Mouse (Mus musculus): Measurements from ENCODE around the gene Agbl1.
"Not testable (repeated sequence)": the region's sequence is repeated elsewhere in the genome, so short reads cannot be mapped to it uniquely, and the experiment has no call there.

The Agbl1 gene

DNA sequence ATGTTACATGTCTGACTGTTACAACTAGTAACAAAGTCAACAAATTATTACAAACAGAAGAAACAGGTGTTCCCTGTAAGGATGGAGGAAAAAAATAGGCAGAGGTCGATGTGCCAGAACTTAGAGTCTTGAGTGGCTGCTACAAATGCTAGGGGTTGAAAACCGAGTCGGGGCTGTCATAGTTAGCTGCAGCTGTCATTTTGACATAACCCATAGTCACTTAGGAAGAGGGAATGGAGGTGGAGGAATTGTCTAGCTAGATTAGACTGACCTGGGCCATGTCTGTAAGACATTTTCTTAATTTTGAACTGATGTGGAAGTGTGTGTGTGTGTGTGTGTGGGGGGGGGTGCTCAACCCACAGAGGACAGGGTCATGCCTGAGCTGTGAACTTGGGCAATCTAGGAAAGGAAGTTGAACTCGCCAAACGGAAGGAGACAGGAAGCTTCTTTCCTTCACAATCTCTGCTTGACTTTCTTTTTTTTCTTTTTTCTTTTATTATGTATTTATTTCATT, 364.9 kb downstream of the Agbl1 start:
- no peak for DNase-seq (ENCODE audit: low spot score in 2 of 2)

DNA sequence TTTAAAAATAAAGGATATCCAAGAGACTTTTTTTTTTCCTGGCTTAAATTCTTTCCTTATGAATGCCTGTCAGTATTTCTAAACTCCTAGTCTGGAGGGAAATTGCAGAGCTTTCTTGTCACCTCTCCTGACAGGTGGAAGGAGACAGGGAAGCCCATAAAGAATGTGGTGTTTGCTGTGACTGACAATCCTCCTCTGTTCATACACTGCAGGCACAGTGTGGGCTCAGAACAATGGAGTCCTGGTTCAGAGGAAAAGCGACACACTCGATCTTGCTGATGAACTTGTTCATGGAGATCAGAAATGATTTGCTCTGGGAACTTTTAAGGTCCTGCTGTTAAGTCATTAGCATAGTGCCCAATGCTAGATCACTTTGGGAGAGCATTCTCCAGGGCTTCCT, 368.1 kb downstream of the Agbl1 start:
- DNase-seq (ENCODE audit: low spot score in 2 of 2), result no peak

DNA sequence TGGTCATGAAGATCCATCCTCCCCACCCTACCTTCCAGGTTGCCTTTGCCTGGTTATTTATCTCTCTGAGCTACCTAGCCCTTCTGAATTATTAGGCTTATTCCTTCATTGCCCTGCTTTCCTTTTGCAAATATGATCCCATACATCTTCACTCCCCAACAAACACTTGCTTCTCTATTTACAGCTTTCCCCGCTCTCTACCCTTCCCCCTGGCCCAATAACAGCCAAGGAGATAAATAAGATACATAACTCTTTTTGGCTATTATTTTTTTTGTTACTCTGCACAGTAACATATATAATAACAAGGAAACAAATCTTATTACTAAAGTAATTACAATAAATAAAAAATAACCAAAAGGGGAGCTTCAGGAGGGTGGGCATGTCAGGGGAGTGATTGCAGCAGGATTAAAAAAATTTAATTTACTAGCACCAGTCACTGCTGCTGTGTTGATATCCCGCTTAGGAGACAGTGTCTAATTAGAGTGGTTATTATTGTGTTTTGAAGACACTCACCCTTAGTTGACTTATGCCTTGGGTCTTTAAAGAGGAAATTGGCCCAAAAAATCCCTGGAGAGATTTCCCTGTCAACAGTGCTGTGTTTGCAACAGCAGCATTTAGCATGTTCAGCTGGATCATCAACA, 370.5 kb downstream of the Agbl1 start:
- no peak for DNase-seq (ENCODE audit: low spot score in 2 of 2)

DNA sequence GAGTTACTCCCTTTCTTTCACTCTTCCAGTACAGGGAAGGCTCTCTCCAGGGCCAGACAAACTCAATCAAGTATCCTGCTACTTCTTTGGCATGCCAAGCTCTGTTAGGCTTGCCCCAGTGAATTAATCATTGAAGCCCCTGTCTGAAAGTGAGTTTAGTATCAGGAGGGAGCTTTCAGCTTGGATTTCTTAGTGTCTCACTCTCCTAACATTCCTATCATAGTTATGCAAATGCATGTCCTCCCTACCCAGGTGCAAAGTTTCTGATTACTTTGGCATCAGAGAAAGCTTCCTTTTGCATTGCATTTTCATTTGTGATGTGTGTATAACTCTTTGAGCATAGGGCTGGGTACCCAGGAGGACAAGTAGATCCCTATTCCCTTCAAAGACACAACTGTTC, 399.8 kb downstream of the Agbl1 start:
- no peak for DNase-seq (ENCODE audit: low spot score in 2 of 2)

DNA sequence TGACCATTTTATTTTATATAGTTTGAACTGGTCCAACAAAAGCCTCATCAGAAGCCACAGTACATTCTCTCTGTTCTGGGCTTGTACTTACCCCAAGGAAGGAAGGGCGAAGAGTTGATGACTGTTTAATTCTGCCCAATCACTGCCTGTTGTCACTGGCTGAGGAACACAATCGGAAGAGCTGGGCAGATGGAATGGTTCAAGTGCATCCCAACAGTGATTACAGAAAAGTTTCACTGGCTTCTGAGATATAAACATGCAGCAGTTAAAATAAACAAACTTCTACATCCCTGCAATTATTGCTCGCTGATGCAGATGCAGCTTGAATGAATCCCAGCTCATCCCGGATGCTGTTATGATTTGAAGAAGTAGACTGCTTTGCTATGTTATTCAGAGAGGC, 421.3 kb downstream of the Agbl1 start:
- no peak for DNase-seq (ENCODE audit: low spot score in 2 of 2)

DNA sequence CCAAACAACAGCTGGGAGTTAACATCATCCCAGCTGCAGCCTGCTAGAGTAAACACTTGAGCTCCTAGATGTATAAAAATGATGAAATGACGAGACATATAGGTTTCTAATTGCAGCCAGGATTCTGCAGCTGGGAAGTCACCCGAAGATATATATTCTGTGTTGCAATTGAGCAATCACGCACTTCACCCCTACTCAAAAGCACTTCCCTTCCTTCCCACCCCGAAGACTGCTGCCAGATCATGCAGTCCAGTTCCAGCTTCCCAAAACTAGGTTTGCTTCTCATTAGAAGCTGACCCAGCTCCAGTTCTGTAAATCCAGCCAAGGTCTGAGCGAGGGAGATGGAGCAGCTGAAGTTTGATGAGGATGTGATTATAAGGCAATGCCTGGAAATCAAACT, 431.4 kb downstream of the Agbl1 start:
- DNase-seq (ENCODE audit: low spot score in 2 of 2), result no peak

DNA sequence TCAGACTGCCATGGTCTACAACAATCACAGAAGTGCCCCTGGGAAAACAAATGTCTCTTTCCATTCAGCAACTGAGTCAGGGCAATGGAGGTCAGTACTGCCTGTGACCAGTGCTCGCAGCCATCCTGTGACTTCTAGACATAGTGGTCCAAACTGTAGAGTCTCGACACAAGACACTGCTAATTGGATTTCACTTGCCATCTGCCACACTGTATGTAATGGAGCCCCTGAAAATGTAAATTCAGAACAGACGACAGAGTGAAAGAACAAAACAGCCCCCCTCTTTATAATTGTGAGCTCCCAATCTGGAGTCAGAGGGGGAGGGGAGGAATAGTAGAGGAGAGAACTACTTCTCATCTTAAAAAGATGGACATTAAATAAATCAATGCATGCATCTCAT, 445.2 kb downstream of the Agbl1 start:
- no peak for DNase-seq (ENCODE audit: low spot score in 2 of 2)

DNA sequence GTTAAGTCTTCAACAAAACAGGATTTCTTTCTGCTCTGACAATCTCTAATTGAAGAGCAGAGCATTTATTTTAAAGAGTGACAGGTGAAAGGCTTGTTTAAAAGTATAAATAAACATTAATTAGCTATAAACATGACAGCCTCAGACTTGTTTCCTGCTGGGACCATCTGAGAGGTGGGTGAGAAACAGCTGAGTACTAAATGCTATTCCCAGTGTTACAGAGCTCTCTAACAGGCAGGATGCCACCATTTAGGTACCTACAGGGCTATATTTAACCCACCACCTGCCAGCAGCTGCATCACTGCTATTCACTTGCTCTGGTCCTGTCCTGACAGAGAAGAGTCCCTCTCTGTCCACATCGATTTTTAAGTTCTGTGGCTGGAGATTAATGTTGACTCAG, 471.5 kb downstream of the Agbl1 start:
- no peak for DNase-seq (ENCODE audit: low spot score in 2 of 2)

DNA sequence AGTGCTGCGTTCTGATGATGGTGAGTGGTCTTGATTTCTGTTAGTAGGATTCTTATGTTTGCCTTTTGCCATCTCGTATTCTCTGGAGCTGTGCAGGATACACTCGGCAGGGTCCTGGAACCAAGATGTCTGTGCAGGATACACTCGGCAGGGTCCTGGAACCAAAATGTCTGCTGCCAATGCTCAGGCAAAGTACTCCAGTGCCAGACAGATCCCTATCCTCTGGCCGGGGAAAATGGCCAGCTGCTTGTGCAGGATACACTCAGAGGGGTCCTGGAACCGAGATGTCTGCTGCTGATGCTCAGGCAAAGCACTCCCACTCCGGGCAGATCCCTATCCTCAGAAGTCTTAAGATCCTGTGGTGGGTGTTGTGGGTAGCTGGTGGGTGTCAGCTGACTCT, 502.5 kb downstream of the Agbl1 start:
- DNase-seq (ENCODE audit: low spot score in 2 of 2), result not testable (repeated sequence)

DNA sequence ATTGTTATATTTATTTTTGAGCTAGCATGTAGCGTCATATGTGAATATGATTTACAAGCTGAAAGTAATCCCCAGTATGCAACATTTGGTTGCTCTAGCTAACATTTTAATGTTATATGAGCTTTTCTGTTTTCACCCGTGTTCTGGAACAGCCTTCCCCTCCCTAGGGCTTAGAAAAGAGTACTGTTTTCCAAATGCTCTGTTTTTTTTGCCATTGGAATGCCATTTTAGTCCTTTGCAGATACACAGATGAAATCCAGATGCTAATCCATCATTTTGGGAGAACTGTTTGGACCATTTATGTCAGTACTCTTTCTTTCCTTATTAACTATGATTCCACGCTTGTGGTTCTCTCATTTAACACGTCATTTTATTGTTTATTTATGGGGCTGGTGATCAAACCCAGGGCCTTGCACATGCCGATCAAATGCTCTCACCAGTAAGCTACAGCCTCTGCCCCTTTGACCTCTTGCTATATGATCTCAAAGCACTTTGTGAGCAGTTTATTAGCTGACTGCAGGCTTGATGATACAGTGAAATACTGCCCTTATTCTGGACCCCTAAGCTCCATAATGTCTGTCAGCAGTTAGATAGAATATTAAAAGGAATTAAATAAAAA, 547.7 kb downstream of the Agbl1 start:
- DNase-seq (ENCODE audit: low spot score in 2 of 2), result no peak

DNA sequence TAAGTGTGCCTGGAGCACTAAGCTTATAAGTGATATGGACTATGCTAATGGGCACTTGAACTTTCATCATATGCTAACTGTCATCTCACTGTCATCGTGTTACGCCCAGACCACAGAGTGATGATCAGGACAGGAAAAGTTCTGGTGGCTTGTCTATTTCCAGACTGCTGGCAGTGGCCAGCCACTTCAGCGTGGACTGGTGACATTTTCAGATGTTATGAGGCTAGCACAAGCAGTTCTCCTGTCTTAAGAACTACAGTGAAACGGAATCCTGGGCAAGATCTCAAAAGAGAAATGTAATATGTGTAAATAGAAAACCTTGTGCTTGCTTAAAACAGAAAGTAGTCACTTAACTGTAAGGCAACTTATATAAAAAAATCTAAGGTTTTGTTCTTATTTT, 550.8 kb downstream of the Agbl1 start:
- no peak for DNase-seq (ENCODE audit: low spot score in 2 of 2)

DNA sequence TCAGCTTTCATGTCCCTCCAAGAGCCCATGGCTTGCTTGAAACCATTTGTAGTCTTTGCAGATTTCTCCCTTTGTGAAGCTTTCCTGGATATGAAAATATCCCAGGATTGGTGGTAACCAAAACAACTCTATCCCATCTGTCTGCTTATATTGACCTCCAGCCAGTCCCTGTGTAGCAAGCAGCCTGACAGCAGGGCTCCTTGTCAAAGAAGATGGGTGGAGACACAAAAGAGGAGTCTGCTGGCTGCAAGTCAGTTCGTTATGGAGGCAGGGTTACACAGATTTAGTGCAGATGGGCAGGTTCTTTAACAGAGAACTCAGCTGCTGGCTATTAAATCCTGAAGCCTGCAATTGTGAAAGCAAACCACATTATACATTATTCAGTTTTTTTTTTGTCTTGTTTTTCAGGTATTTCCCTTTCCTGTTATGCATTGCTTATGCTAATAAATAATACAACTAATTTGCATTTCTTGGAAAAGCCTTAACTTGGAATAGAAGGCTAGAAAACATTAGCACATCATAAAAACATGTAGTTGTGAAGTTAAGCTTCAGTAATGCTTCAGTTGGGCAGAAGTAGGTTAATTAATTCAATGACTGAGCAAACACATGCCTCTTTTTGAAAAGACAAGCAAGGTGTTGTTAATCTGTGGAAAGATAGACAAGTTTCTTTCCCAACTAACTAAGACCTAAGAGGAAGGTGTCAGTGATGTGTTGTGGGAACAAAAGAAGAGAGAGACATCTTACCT, 559.0 kb downstream of the Agbl1 start:
- no peak for DNase-seq (ENCODE audit: low spot score in 2 of 2)

DNA sequence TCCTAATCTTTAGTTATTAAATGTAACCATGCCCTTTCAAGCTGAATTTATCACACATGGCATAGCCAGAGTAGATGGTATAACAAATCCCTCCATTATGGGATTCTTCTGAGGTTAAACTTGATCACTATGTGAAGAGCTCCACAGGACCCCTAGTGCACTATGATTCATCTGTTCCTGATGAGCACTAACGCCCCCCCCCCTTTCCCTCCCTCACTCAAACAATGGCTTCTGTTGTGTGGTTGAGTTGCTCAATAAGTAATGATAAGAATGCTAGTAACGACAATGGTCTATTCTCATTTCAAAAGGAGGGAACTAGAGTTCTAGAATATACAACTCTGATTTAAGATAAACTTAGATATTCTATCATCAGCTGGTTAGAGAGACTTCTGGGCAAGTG, 560.4 kb downstream of the Agbl1 start:
- DNase-seq (ENCODE audit: low spot score in 2 of 2), result no peak

DNA sequence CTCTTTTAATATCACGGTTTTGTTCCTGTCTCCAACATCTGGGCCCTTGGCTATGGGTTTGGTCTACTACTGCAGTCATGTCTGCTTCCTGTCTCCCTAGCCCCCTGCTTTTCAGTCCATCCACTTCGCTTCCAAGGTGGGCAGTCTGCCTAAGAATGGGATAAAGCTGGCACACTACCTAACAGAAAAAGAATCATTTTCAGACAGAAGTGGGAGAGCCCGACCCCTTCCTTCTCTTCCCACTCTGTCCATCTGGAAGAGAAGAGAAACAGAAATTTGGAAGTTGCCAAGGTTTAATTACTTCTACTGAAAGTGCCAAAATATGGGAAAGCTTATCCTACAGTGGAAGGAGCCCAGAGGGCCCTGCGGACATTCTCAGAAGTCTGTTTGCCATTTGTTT, 561.6 kb downstream of the Agbl1 start:
- no peak for DNase-seq (ENCODE audit: low spot score in 2 of 2)

DNA sequence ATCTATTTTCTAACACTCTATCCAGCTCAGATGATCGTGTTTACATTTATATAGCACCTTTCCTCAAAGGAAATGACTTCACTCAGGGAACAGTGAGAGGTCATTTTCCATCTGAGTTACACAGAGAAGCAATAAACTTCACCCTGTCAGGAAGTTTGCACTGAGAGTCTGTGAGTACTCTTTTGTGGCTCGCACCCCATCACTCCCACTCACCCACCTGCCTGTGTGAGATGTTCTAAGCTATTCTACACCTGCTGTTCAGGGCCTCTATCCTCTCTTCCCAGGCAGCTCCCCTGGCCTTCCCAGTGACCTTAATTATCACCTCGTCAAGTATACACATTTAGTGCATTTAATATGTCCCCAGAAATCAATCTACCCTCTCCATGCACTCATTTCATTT, 580.3 kb downstream of the Agbl1 start:
- no peak for DNase-seq (ENCODE audit: low spot score in 2 of 2)

DNA sequence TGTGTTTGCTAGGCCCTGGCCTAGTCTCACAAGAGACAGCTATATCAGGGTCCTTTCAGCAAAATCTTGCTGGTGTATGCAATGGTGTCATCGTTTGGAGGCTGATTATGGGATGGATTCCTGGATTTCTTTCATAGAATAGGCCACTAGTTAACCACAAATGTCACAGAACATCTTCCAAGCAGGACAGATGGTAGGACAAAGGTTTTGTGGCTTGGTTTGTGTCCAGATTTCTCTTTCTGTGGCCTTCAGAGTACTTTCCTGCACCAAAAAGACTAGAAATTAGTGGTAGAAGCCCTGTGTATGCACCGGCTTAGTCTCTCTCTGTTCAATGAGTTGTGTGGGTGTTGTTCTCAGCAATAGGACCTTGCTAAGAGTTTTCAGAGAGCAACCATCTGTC, 590.9 kb downstream of the Agbl1 start:
- DNase-seq (ENCODE audit: low spot score in 2 of 2), result no peak

DNA sequence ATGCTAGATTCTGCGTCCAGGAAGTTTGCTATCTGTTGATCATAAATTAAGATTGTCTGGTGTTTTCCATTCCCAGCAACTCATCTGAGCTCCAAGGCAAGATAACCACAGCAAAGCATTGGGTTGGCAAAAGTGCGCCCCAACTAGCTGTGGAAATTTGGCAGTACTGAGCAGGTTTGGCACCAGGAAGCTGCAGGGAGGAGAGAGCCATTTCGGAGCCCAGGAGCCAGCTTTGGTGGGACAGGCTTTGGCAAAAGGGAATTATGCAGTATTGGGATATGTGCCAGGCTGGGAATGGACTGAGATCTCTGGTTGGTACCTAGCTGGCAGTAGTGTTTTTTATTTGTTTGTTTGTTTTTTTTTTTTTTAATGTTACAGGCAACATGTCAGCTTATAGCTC, 612.5 kb downstream of the Agbl1 start:
- DNase-seq (ENCODE audit: low spot score in 2 of 2), result no peak

DNA sequence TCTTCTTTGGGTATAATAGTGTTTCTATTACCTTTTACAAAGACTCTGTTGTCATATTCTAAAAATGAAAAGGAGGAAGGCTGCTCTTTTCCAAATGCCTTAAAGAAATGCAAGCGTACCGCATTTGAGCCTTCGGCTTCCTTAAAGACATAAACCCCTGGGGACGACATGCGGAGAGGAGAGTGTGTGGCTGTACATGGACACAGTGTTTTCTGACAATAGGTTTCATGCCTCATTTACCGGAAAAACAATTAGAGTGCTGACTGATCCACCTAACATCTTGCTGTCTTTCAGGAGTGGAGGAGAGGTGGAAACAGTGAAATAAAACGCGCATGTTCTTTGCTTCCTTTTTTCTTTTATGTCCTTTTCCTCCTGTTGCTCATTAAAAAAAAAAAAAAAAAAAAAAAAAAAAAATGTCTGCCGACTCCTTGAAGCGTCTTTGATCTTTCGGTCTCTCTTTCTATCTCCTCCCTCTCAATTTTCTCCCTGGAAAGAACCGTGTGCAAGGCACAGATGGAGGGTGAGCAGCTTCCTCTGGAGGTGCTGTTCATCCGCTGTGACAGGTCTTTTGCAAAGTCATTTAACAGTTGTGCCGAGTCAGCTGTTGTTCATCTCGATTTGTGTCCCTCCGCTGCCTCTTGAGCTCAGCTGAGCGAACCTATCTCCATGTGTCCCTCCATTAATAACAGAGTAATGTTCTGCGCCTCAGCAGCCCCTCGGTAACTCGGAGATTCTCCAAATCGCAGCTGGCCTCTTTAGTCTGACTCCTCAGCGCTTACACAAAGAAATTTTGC, 659.9 kb downstream of the Agbl1 start:
- no peak for DNase-seq (ENCODE audit: low spot score in 2 of 2)

DNA sequence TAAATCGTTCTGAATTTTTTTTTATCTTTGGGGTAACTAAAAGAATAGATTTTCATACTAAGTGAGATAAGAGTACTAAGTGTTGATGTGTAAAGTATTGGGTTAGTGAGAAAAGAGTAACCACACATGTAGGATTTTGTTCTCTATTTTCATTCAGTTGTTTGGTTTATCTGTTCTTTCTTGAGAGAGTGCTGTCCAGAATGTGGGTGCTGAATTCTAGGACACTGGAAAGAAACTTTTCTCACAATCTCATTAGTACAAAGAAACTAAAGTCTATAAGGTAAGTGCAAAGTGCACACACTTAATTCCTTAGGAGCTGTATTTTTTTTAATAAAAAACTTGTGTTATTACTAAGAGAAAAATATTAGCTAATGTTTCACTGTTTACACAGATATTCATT, 674.4 kb downstream of the Agbl1 start:
- no peak for DNase-seq (ENCODE audit: low spot score in 2 of 2)

DNA sequence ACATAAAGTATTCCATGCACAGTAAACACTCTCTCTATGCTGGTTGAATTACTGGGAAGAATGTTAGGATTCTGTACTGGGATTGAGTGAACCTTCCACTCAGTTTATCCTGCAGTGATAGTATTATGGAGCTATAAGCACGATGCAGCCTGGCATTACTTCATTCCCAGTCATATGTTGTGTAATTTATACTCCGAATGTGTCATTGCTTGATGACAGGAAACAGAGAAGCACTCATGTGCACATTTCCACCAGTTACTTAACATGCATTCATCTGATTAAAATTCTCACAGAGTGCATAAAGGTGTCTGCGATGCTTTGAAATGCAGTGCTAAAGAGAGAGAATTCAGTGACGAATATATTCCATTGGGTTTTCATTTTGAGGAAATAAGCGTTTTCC, 682.0 kb downstream of the Agbl1 start:
- no peak for DNase-seq (ENCODE audit: low spot score in 2 of 2)

DNA sequence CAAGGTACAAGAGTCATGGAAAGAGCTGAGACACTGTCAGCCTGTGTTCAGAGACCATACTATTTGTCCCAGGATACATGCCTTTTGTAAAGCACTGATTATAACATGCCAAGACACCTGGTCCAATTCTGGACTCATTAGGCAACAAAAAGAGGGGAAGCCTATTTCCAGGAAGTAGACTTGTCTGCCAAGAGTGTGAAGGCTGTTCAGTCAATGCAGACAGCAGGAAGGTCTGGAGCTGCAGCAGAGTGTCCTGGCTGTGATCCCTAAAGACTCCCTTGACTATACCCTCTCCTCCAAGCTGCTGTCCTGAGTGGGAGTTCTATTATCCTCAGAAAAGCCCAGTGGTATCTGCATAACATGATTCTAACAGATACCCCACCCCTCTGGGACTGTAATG, 689.2 kb downstream of the Agbl1 start:
- no peak for DNase-seq (ENCODE audit: low spot score in 2 of 2)

DNA sequence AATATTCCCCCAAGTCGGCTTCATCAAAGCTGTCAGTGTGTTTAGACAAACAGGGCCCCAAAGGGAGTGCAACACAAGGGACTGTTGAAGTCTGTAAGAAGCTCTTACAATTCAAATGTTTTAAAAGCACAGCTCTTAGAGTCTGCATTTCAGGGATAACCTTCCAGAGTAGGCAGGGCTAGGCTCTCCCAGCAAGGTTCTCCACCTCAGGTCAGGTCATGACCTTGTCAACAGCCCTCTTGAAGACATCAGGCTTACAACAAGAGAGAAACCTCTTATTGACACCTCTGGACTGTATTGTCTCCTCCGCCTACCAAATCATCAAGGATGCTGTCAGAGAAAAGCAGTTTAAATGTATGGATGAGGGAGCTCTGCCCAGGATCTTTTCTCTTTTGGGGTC, 692.0 kb downstream of the Agbl1 start:
- DNase-seq (ENCODE audit: low spot score in 2 of 2), result no peak

Measured in frontal cortex, postnatal 25 days (tissue).